In the genomic region with DNA sequence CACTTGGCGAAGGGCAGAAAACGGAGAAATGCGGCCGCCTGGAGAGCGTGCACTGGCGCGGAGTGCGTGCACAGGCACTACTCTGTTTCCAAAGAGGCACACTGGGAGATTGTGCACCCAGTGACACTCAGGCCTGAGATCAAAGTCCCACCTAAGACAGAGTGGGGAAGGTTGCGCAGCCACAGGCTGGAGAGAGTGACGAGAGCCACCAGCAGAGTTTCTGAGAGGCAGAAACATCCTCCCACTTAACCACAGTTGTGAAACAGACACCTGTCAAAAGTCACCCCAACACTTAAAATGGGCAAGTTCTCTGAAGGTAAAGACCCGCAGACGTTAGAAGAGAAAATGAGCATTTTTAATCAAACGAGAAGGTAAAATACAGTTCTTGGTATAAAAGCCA, we compare ENCODE assay signal across 12 mouse cellular contexts.
DNase-seq lines count a peak whose midpoint lies in the region; ATAC-seq and TF ChIP-seq lines count a peak whose summit lies in the region.
"Had no signal": no experiment of that assay in that cellular context is flagged by ENCODE, and none has a peak within 500 bp of the region (broad histone marks: within the 10 kb centered on the region; RNA-seq: fewer than 3 reads in every experiment).

No protein-coding gene starts in this region.

- H3K4me1 ChIP-seq in liver, embryonic 15.5 days (replicated peaks): no peaks in the 10 kb centered on the region; the same call in 1 of the 2 replicates
- H3K4me1 ChIP-seq: forebrain, embryonic 10.5 days had no signal

- no peak for TF ChIP-seq POLR2A in myocyte (IDR thresholded peaks at IDR 0.05; ENCODE audit: insufficient read length, low read depth)

- H3K9me3 ChIP-seq in liver, embryonic 15.5 days (replicated peaks): no peaks in the 10 kb centered on the region
- H3K9me3 ChIP-seq: forebrain, embryonic 10.5 days had no signal

- H3K36me3 ChIP-seq in liver, embryonic 15.5 days (replicated peaks): no peaks in the 10 kb centered on the region
- H3K36me3 ChIP-seq in myocyte (ENCODE audit: control insufficient read depth, insufficient read depth): no peaks in the 10 kb centered on the region
- H3K36me3 ChIP-seq: forebrain, embryonic 10.5 days had no signal

- H3K27ac ChIP-seq in liver, embryonic 15.5 days (replicated peaks): no peak overlapping the region
- H3K27ac ChIP-seq: forebrain, embryonic 10.5 days; liver, embryonic 14.5 days had no signal

- no peak overlapping the region for H3ac ChIP-seq in myocyte (ENCODE audit: control insufficient read depth, insufficient read length)

- 70% methylated on average over 13 of the region's 13 CpGs for WGBS in liver, embryonic 15.5 days (ENCODE audit: insufficient replicate concordance)

- H3K4me3 ChIP-seq in liver, embryonic 15.5 days (replicated peaks): no peak overlapping the region
- no peak overlapping the region for H3K4me3 ChIP-seq in myocyte
- H3K4me3 ChIP-seq: forebrain, embryonic 10.5 days had no signal

- 0 out of 2 replicates have a peak overlapping the region, but pooled peaks have one; percentile 10 for H3K4me2 ChIP-seq in liver, embryonic 15.5 days
- H3K4me2 ChIP-seq in myocyte (ENCODE audit: low read depth): peak overlapping the region; percentile 21

- intact Hi-C loops in gastrocnemius, postnatal 14 days (cut with DNase I; ENCODE audit: low total_unique reads): no loop called here

- H3K9ac ChIP-seq in liver, embryonic 15.5 days: no peak overlapping the region
- H3K9ac ChIP-seq: liver, embryonic 14.5 days had no signal

- peak; percentile 65 for ATAC-seq in liver, embryonic 15.5 days (ENCODE audit: insufficient read depth)
- ATAC-seq: intestine, embryonic 16.5 days had no signal

- H3K79me2 ChIP-seq in myocyte (ENCODE audit: control insufficient read depth, insufficient read depth): no peaks in the 10 kb centered on the region

- no peak for DNase-seq in liver
- DNase-seq in T-cell, adult 2 months (ENCODE audit: low spot score): peak; percentile 80
- peak; percentile 78 for DNase-seq in thymus, postnatal 25 days
- no peak for DNase-seq in gastrocnemius, postnatal 14 days
- DNase-seq in right cerebral cortex, postnatal 14 days: no peak
- no peak for DNase-seq in right cerebral cortex, postnatal 10 days (ENCODE audit: low spot score in 2 of 2)
- DNase-seq: cerebellum, adult 9-11 months had no signal

- H3K27me3 ChIP-seq in liver, embryonic 15.5 days: no peaks in the 10 kb centered on the region
- H3K27me3 ChIP-seq in myocyte (ENCODE audit: control insufficient read depth, insufficient read depth, insufficient read length): no peaks in the 10 kb centered on the region

TF ChIP-seq in myocyte, 11 proteins besides CTCF, POLR2A, EP300 and RAD21:
- TF ChIP-seq POLR2AphosphoS2 (IDR thresholded peaks at IDR 0.05; ENCODE audit: insufficient read length, low read depth) (no peak), CEBPB (IDR thresholded peaks at IDR 0.05; ENCODE audit: insufficient read depth, poor library complexity, severe bottlenecking) (no peak), MYOG (IDR thresholded peaks at IDR 0.05; ENCODE audit: control insufficient read depth in 1 of 3, insufficient read depth in 1 of 3, insufficient read length in 2 of 3, low read depth in 2 of 3) (no peak), SRF (IDR thresholded peaks at IDR 0.05; ENCODE audit: control insufficient read depth, insufficient read length, low read depth) (no peak), MYOD1 (IDR thresholded peaks at IDR 0.05; ENCODE audit: control insufficient read depth in 1 of 3, insufficient read length in 2 of 3, low read depth in 2 of 3) (no peak), E2F4 (IDR thresholded peaks at IDR 0.05; ENCODE audit: insufficient read depth) (no peak), TCF3 (IDR thresholded peaks at IDR 0.05; ENCODE audit: insufficient read length, low read depth) (no peak), USF1 (IDR thresholded peaks at IDR 0.05; ENCODE audit: low read depth) (no peak), MAX (IDR thresholded peaks at IDR 0.05; ENCODE audit: low read depth) (no peak), REST (IDR thresholded peaks at IDR 0.05; ENCODE audit: insufficient read depth, insufficient read length) (no peak), TCF12 (IDR thresholded peaks at IDR 0.05; ENCODE audit: insufficient read depth, poor library complexity, severe bottlenecking) (no peak)
TF ChIP-seq in myocyte: peak in this region for 0.

Comparison
In these comparisons a context has a peak if more than half of its experiments do, and no peak if none do; other contexts are left out.
1. DNase-seq: peak in T-cell, adult 2 months (single experiment) and thymus, postnatal 25 days (single experiment); none in liver (single experiment), gastrocnemius, postnatal 14 days (single experiment), right cerebral cortex, postnatal 14 days (single experiment) and right cerebral cortex, postnatal 10 days (0 of 2).